Mouse (Mus musculus) lung, embryonic 14.5 days (tissue): Measurements from ENCODE around the gene Dnase1. TPM values are rescaled to one million over a fixed set of nuclear protein-coding genes. Genes with fewer than 3 reads are reported as not detected.
"Not testable (repeated sequence)": the region's sequence is repeated elsewhere in the genome, so short reads cannot be mapped to it uniquely, and the experiment has no call there.

Experiments
- ATAC-seq: fragments of 200-750 bp; cut with Nextera tagmentation; 2 replicates; pipeline ENCODE4 v1.8.0; 2017; ENCODE audit warnings: mild to moderate bottlenecking, moderate TSS enrichment, moderate library complexity; ENCODE audit not compliant: insufficient read depth
- DNase-seq: peaks from one replicate; pipeline ENCODE4 v3.0.0-alpha.2; 2015
- H3K27ac ChIP-seq: fragments of 300-500 bp; sonication (generic); 2 replicates; pipeline ENCODE4 v1.5.1; 2014; ENCODE audit warnings: low read depth, mild to moderate bottlenecking, moderate library complexity
- H3K27me3 ChIP-seq: fragments of 300-500 bp; sonication (generic); 2 replicates; pipeline ENCODE4 v1.6.1; 2014; ENCODE audit warnings: low read length, control low read depth; ENCODE audit not compliant: insufficient read depth
- H3K36me3 ChIP-seq: fragments of 300-500 bp; sonication (generic); 2 replicates; pipeline ENCODE4 v1.6.1; 2014; ENCODE audit warnings: control low read depth; ENCODE audit not compliant: insufficient read depth
- H3K4me1 ChIP-seq: fragments of 300-500 bp; sonication (generic); 2 replicates; pipeline ENCODE4 v1.6.1; 2014; ENCODE audit warnings: antibody characterized with exemption, control low read depth; ENCODE audit not compliant: insufficient read depth
- H3K4me2 ChIP-seq: fragments of 300-500 bp; sonication (generic); 2 replicates; pipeline ENCODE4 v1.6.1; 2014; ENCODE audit warnings: mild to moderate bottlenecking
- H3K4me3 ChIP-seq: fragments of 300-500 bp; sonication (generic); 2 replicates; pipeline ENCODE4 v1.5.1; 2014; ENCODE audit warnings: low read depth, low read length
- H3K9ac ChIP-seq: fragments of 300-500 bp; sonication (generic); 2 replicates; pipeline ENCODE4 v1.6.1; 2014
- H3K9me3 ChIP-seq: fragments of 300-500 bp; sonication (generic); 2 replicates; pipeline ENCODE4 v1.6.1; 2016; ENCODE audit warnings: low read depth, low read length, control low read depth
- CTCF ChIP-seq: IDR thresholded peaks from 2 replicates; pipeline ENCODE4 v1.5.1; 2016; ENCODE audit warnings: antibody characterized with exemption, low read depth
- whole genome bisulfite sequencing: fragments of 180-500 bp; shearing (Covaris S2); extraction: QIAGEN DNeasy Blood & Tissue Kit; methylation state at CpG from one replicate; pipeline ENCODE4 v1.1.7; 2014; 5-methylcytosine and 5-hydroxymethylcytosine counted together
- polyA plus RNA-seq: library from polyadenylated mRNA; unstranded; fragments of >200 nt; fragmentation: Nextera tagmentation; extraction: Ambion mirVana; gene quantifications from 2 replicates; pipeline ENCODE4 v1.2.1, GENCODE M21; 2014

Dnase1 gene
- 4.4 and 4.9 TPM in 2 replicates for polyA plus RNA-seq

GRCm38 (mm10) chr16:4036807-4037206 lies at the start of gene Dnase1:
Dnase1 (plus strand) TSS chr16:4036942.
- H3K9ac ChIP-seq = no peak within 1 kb of the TSS
- 86% methylated on average over 5 of the region's 5 CpGs for WGBS
- H3K27ac ChIP-seq = no peak within 1 kb of the TSS
- no peak within 1 kb of the TSS for H3K4me3 ChIP-seq
- H3K27me3 ChIP-seq = no peaks in the 10 kb centered on the region
- ATAC-seq (no peak), DNase-seq (no peak)
- peaks cover 51% of the 10 kb centered on the region for H3K36me3 ChIP-seq
- H3K4me2 ChIP-seq = no peak within 1 kb of the TSS
- no peaks in the 10 kb centered on the region for H3K9me3 ChIP-seq
- no peaks in the 10 kb centered on the region for H3K4me1 ChIP-seq
- TF ChIP-seq CTCF = no peak

- 85% methylated on average over 4 of the region's 4 CpGs for WGBS
- H3K4me3 ChIP-seq = no peak overlapping the region
- no peaks in the 10 kb centered on the region for H3K4me1 ChIP-seq
- no peak for TF ChIP-seq CTCF
- H3K9me3 ChIP-seq = no peaks in the 10 kb centered on the region
- DNase-seq = no peak
- H3K36me3 ChIP-seq = peaks cover 92% of the 10 kb centered on the region
- no peak overlapping the region for H3K4me2 ChIP-seq
- no peak for ATAC-seq
- H3K27me3 ChIP-seq = no peaks in the 10 kb centered on the region
- H3K9ac ChIP-seq = no peak overlapping the region
- no peak overlapping the region for H3K27ac ChIP-seq
These were observed 48.3 kb upstream of the Dnase1 start for GRCm38 (mm10) chr16:3988410-3988809.

GRCm38 (mm10) chr16:4003489-4004398 lies 33.0 kb upstream of the Dnase1 start, which contains the start of gene Slx4:
Slx4 (minus strand) TSS chr16:4003770.
- ATAC-seq = peak; percentile 99
- peak within 1 kb of the TSS; percentile 65 for H3K4me2 ChIP-seq
- peak; percentile 62 for TF ChIP-seq CTCF
- H3K36me3 ChIP-seq = peaks cover 29% of the 10 kb centered on the region
- peak within 1 kb of the TSS; percentile 91 for H3K27ac ChIP-seq
- H3K9ac ChIP-seq = peak within 1 kb of the TSS; percentile 83
- DNase-seq = peak; percentile 99
- 1% methylated on average over 58 of the region's 58 CpGs for WGBS
- H3K9me3 ChIP-seq = no peaks in the 10 kb centered on the region
- H3K27me3 ChIP-seq = no peaks in the 10 kb centered on the region
- peak within 1 kb of the TSS; percentile 73 for H3K4me3 ChIP-seq
- peaks cover 5% of the 10 kb centered on the region; the same call in 1 of the 2 replicates for H3K4me1 ChIP-seq

- DNase-seq (no peak), ATAC-seq (no peak)
- no peak for TF ChIP-seq CTCF
- Histone ChIP-seq H3K4me2 (no peak overlapping the region), H3K36me3 (no peaks in the 10 kb centered on the region), H3K27ac (no peak overlapping the region), H3K27me3 (no peaks in the 10 kb centered on the region), H3K9ac (no peak overlapping the region), H3K4me1 (no peaks in the 10 kb centered on the region), H3K4me3 (no peak overlapping the region), H3K9me3 (no peaks in the 10 kb centered on the region)
- WGBS = 55% methylated on average over 4 of the region's 4 CpGs
These were observed 23.7 kb upstream of the Dnase1 start for GRCm38 (mm10) chr16:4012882-4013570.

- no peak overlapping the region for H3K27ac ChIP-seq
- H3K9me3 ChIP-seq = no peaks in the 10 kb centered on the region
- no peaks in the 10 kb centered on the region for H3K36me3 ChIP-seq
- no peak overlapping the region for H3K4me2 ChIP-seq
- TF ChIP-seq CTCF = no peak
- no peaks in the 10 kb centered on the region for H3K4me1 ChIP-seq
- no peak for ATAC-seq
- 78% methylated on average over 5 of the region's 5 CpGs for WGBS
- no peak for DNase-seq
- H3K27me3 ChIP-seq = no peaks in the 10 kb centered on the region
- no peak overlapping the region for H3K4me3 ChIP-seq
- no peak overlapping the region for H3K9ac ChIP-seq
These were observed 22.6 kb upstream of the Dnase1 start for GRCm38 (mm10) chr16:4014040-4014668.

GRCm38 (mm10) chr16:4016786-4017185 lies 20.0 kb upstream of the Dnase1 start:
- not testable (repeated sequence) for DNase-seq, H3K9ac ChIP-seq, ATAC-seq, H3K9me3 ChIP-seq, H3K36me3 ChIP-seq, H3K4me1 ChIP-seq, H3K27ac ChIP-seq, H3K4me2 ChIP-seq, H3K4me3 ChIP-seq, H3K27me3 ChIP-seq
- WGBS = 76% methylated on average over 17 of the region's 17 CpGs

GRCm38 (mm10) chr16:4017466-4017865 lies 19.3 kb upstream of the Dnase1 start:
- H3K4me3 ChIP-seq, DNase-seq: not testable (repeated sequence)

More at GRCm38 (mm10) chr16:4017466-4017865, 19.3 kb upstream of the Dnase1 start:
- H3K9me3 ChIP-seq, H3K27me3 ChIP-seq, H3K36me3 ChIP-seq, H3K4me2 ChIP-seq, H3K4me1 ChIP-seq, H3K9ac ChIP-seq, H3K27ac ChIP-seq, ATAC-seq: not testable (repeated sequence)
- 80% methylated on average over 6 of the region's 6 CpGs for WGBS
